Mouse (Mus musculus): ENCODE data around the gene Gins3. TPM values are rescaled to one million over a fixed set of nuclear protein-coding genes. Genes with fewer than 3 reads are reported as not detected.

Gins3 gene
- total RNA-seq, 1 experiment from 2014 or later, result 9.7 TPM

- no peak for ATAC-seq (ENCODE audit: extremely low read depth, insufficient number of reproducible peaks, low FRiP score, poor library complexity, severe bottlenecking)
Observed at GRCm38 (mm10) chr8:95678024-95678611, 44.9 kb downstream of the Gins3 start.

- ATAC-seq (ENCODE audit: extremely low read depth, insufficient number of reproducible peaks, low FRiP score, poor library complexity, severe bottlenecking), result no peak
Observed at GRCm38 (mm10) chr8:95688073-95688672, 54.9 kb downstream of the Gins3 start.

GRCm38 (mm10) chr8:95690929-95691541 lies 57.8 kb downstream of the Gins3 start:
- no peak for ATAC-seq (ENCODE audit: extremely low read depth, insufficient number of reproducible peaks, low FRiP score, poor library complexity, severe bottlenecking)

- no peak for ATAC-seq (ENCODE audit: extremely low read depth, insufficient number of reproducible peaks, low FRiP score, poor library complexity, severe bottlenecking)
Observed at GRCm38 (mm10) chr8:95694631-95695030, 61.4 kb downstream of the Gins3 start.

Other genes with a start within 250 kb of the Gins3 start
- 40.3 and 42.5 TPM in 2 replicates for gene Cfap20, start 198.6 kb upstream of the Gins3 start, total RNA-seq (2017)
- gene Csnk2a2, start 143.4 kb upstream of the Gins3 start, total RNA-seq (2017), result 24.4 and 25.7 TPM in 2 replicates
- gene Ccdc113, start 99.4 kb upstream of the Gins3 start, total RNA-seq (2017), result not detected in 2 replicates
- not detected in 2 replicates for gene Prss54, start 57.1 kb upstream of the Gins3 start, total RNA-seq (2017)
- not detected in 2 replicates for gene Ndrg4, start 43.5 kb downstream of the Gins3 start, total RNA-seq (2017)
- gene Setd6, start 82.4 kb downstream of the Gins3 start, total RNA-seq (2017), result 30.5 and 40.3 TPM in 2 replicates
- gene Cnot1, start 174.0 kb downstream of the Gins3 start, total RNA-seq (2017), result 160 and 182 TPM in 2 replicates
- 70.4 and 98.1 TPM in 2 replicates for gene Sap18b, start 191.9 kb downstream of the Gins3 start, total RNA-seq (2017)
- 13.0 and 14.6 TPM in 2 replicates for gene Slc38a7, start 220.1 kb downstream of the Gins3 start, total RNA-seq (2017)

Data from neutrophil, adult 5-6 weeks (primary cell).